Mouse (Mus musculus) testis, adult 2 months (tissue): ENCODE data around the gene Sertad3.

ENCODE experiments used
- CTCF ChIP-seq: fragments of 200-500 bp; IDR thresholded peaks from 2 replicates; pipeline ENCODE4 v1.5.1; 2012; ENCODE audit warnings: low read depth, mild to moderate bottlenecking, inconsistent platforms, low read length, moderate library complexity; ENCODE audit not compliant: control insufficient read depth, insufficient read depth, insufficient replicate concordance
- POLR2A ChIP-seq: fragments of 200-500 bp; IDR thresholded peaks from 2 replicates; pipeline ENCODE4 v1.6.1; 2012; ENCODE audit warnings: low read depth, mild to moderate bottlenecking, inconsistent platforms, low read length, moderate library complexity; ENCODE audit not compliant: control insufficient read depth

GRCm38 (mm10) chr7:27452206-27452770 is 21.3 kb upstream of the Sertad3 start:
- TF ChIP-seq POLR2A (no peak), CTCF (no peak)
